Mouse (Mus musculus): ENCODE data around the gene Phf1. TPM values are rescaled to one million over a fixed set of nuclear protein-coding genes. Genes with fewer than 3 reads are reported as not detected.

The Phf1 gene
- total RNA-seq, 2 experiments from 2014 or later = 33.8 to 39.5 TPM

- TF ChIP-seq CTCF (IDR thresholded peaks at IDR 0.05) = peak; percentile 40
- intact Hi-C loops (cut with DNase I) = loop anchor here (5.0 kb wide), 1 partner anchor 66 kb away; no protein-coding TSS in a partner anchor
- H3K4me3 ChIP-seq = peak overlapping the region; percentile 75
- peak overlapping the region; percentile 97 for H3K27ac ChIP-seq
- peak; percentile 79 to 81 for DNase-seq (ENCODE audit: extremely low spot score in 1 of 2, low spot score in 2 of 2)
Measured at GRCm38 (mm10) chr17:26946567-26946966, 13.7 kb downstream of the Phf1 start.

GRCm38 (mm10) chr17:26947231-26948100 is 14.6 kb downstream of the Phf1 start:
- intact Hi-C loops (cut with DNase I) = loop anchor here (5.0 kb wide), 1 partner anchor 65 kb away; no protein-coding TSS in a partner anchor
- peak overlapping the region; percentile 97 for H3K27ac ChIP-seq
- no peak for TF ChIP-seq CTCF (IDR thresholded peaks at IDR 0.05)
- DNase-seq (ENCODE audit: extremely low spot score in 1 of 2, low spot score in 2 of 2) = no peak
- peak overlapping the region; percentile 75 for H3K4me3 ChIP-seq

GRCm38 (mm10) chr17:26948316-26949050 is 15.6 kb downstream of the Phf1 start:
- TF ChIP-seq CTCF (IDR thresholded peaks at IDR 0.05) = no peak
- peak; percentile 66 to 71 for DNase-seq (ENCODE audit: extremely low spot score in 1 of 2, low spot score in 2 of 2)
- intact Hi-C loops (cut with DNase I) = loop anchor here (5.0 kb wide), 1 partner anchor 64 kb away; no protein-coding TSS in a partner anchor
- H3K4me3 ChIP-seq = peak overlapping the region; percentile 75
- peak overlapping the region; percentile 97 for H3K27ac ChIP-seq

- intact Hi-C loops (cut with DNase I) = loop anchor here (5.0 kb wide), 1 partner anchor 63 kb away; no protein-coding TSS in a partner anchor
- peak; percentile 45 for TF ChIP-seq CTCF (IDR thresholded peaks at IDR 0.05)
- Histone ChIP-seq H3K4me3 (peak overlapping the region; percentile 75), H3K27ac (peak overlapping the region; percentile 91)
- DNase-seq (ENCODE audit: extremely low spot score in 1 of 2, low spot score in 2 of 2) = peak in 1 of 2 experiments; percentile 49
Measured at GRCm38 (mm10) chr17:26949051-26949577, 16.3 kb downstream of the Phf1 start.

- intact Hi-C loops (cut with DNase I) = loop anchor here (5.0 kb wide), 1 partner anchor 62 kb away; no protein-coding TSS in a partner anchor
- Histone ChIP-seq H3K27ac (peak overlapping the region; percentile 91), H3K4me3 (peak overlapping the region; percentile 75)
- TF ChIP-seq CTCF (IDR thresholded peaks at IDR 0.05) = no peak
- DNase-seq (ENCODE audit: extremely low spot score in 1 of 2, low spot score in 2 of 2) = peak in 1 of 2 experiments; percentile 47
Measured at GRCm38 (mm10) chr17:26949866-26950265, 17.0 kb downstream of the Phf1 start.

- no peak for TF ChIP-seq CTCF (IDR thresholded peaks at IDR 0.05)
- Histone ChIP-seq H3K27ac (peak overlapping the region; percentile 72), H3K4me3 (peak overlapping the region; percentile 57)
- intact Hi-C loops (cut with DNase I) = no loop called here
- no peak for DNase-seq (ENCODE audit: extremely low spot score in 1 of 2, low spot score in 2 of 2)
Measured at GRCm38 (mm10) chr17:26950560-26951288, 17.9 kb downstream of the Phf1 start.

- peak overlapping the region; percentile 85 for H3K27ac ChIP-seq
- peak; percentile 78 to 80 for DNase-seq (ENCODE audit: extremely low spot score in 1 of 2, low spot score in 2 of 2)
- TF ChIP-seq CTCF (IDR thresholded peaks at IDR 0.05) = no peak
Measured at GRCm38 (mm10) chr17:26951406-26951805, 18.6 kb downstream of the Phf1 start.

GRCm38 (mm10) chr17:26951952-26952877 is 19.4 kb downstream of the Phf1 start:
- intact Hi-C loops (cut with DNase I) = loop anchor here (2.0 kb wide), 1 partner anchor 17 kb away; no protein-coding TSS in a partner anchor

More at GRCm38 (mm10) chr17:26951406-26951805, 18.6 kb downstream of the Phf1 start:
- H3K4me3 ChIP-seq = peak overlapping the region; percentile 57
- intact Hi-C loops (cut with DNase I) = no loop called here

GRCm38 (mm10) chr17:26953201-26953600 is 20.3 kb downstream of the Phf1 start:
- no peak for TF ChIP-seq CTCF (IDR thresholded peaks at IDR 0.05)
- no peak for DNase-seq (ENCODE audit: extremely low spot score in 1 of 2, low spot score in 2 of 2)
- Histone ChIP-seq H3K4me3 (peak overlapping the region; percentile 57), H3K27ac (peak overlapping the region; percentile 85)
- intact Hi-C loops (cut with DNase I) = loop anchor here (2.0 kb wide), 1 partner anchor 16 kb away; no protein-coding TSS in a partner anchor

More at GRCm38 (mm10) chr17:26951952-26952877, 19.4 kb downstream of the Phf1 start:
- no peak for TF ChIP-seq CTCF (IDR thresholded peaks at IDR 0.05)
- peak overlapping the region; percentile 85 for H3K27ac ChIP-seq
- peak overlapping the region; percentile 57 for H3K4me3 ChIP-seq
- no peak for DNase-seq (ENCODE audit: extremely low spot score in 1 of 2, low spot score in 2 of 2)

- DNase-seq (ENCODE audit: extremely low spot score in 1 of 2, low spot score in 2 of 2) = no peak
- intact Hi-C loops (cut with DNase I) = loop anchor here (2.0 kb wide), 1 partner anchor 15 kb away; no protein-coding TSS in a partner anchor
- peak overlapping the region; percentile 57 for H3K4me3 ChIP-seq
- H3K27ac ChIP-seq = peak overlapping the region; percentile 85
- no peak for TF ChIP-seq CTCF (IDR thresholded peaks at IDR 0.05)
Measured at GRCm38 (mm10) chr17:26953726-26954125, 20.9 kb downstream of the Phf1 start.

Measured in left cerebral cortex, adult 2 months (tissue).